Mouse (Mus musculus): ENCODE results near the gene Pnma5. TPM values are rescaled to one million over a fixed set of nuclear protein-coding genes. Genes with fewer than 3 reads are reported as not detected.

Gene Pnma5
- total RNA-seq, 1 experiment from 2014 or later: not detected

GRCm38 (mm10) chrX:72987520-72987905 lies 49.4 kb downstream of the Pnma5 start:
- no peak for ATAC-seq (replicated peaks; ENCODE audit: low read depth, poor library complexity, severe bottlenecking)

- peak; percentile 62 for ATAC-seq (replicated peaks; ENCODE audit: low read depth, poor library complexity, severe bottlenecking)
Measured at GRCm38 (mm10) chrX:72986841-72987519, 49.9 kb downstream of the Pnma5 start, which contains the start of gene Zfp185. TSS of gene Zfp185 (plus strand) at chrX:72987339.

DNA sequence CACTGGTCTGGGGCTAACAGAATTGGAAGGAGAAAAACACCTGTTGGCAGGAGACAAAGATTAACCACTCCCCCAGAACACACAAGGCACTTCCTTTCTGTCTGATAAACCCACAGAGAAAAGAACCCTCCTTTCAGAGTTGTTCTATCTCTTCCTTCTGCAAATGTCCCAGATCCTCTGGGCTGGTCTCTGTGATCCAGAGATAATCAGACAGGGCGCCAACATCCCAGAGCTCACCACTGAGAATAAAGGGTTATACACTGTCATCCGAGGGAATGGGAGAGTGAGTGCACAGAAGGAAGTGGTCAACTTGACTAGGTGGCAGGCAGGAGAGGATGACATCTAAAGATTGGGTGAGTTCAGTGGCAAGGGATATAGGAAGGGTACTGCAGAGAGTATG lies 51.3 kb downstream of the Pnma5 start:
- peak; percentile 40 for ATAC-seq (replicated peaks; ENCODE audit: low read depth, poor library complexity, severe bottlenecking)

Other genes starting within 250 kb of the Pnma5 start
- gene Gabrq, start 211.9 kb downstream of the Pnma5 start, total RNA-seq (2017): not detected in 2 replicates
- gene Cetn2, start 118.7 kb downstream of the Pnma5 start, total RNA-seq (2017): 112 and 130 TPM in 2 replicates
- gene Nsdhl, start 118.5 kb downstream of the Pnma5 start, total RNA-seq (2017): 13.9 and 14.2 TPM in 2 replicates
- 0.34 TPM in 1 of 2 replicates, not detected in the other for gene Zfp185, start 49.8 kb downstream of the Pnma5 start, total RNA-seq (2017)
- not detected in 2 replicates for gene Pnma3, start 27.7 kb upstream of the Pnma5 start, total RNA-seq (2017)
- gene Xlr4a, start 45.4 kb upstream of the Pnma5 start, total RNA-seq (2017): 11.7 and 42.1 TPM in 2 replicates
- gene Xlr3a, start 60.0 kb upstream of the Pnma5 start, total RNA-seq (2017): 4.1 and 8.2 TPM in 2 replicates
- gene Gm14685, start 79.9 kb upstream of the Pnma5 start, total RNA-seq (2017): not detected in 2 replicates
- not detected in 2 replicates for gene Xlr5b, start 111.7 kb upstream of the Pnma5 start, total RNA-seq (2017)
- not detected in 2 replicates for gene DXBay18, start 112.3 kb upstream of the Pnma5 start, total RNA-seq (2017)
- gene Spin2d, start 139.9 kb upstream of the Pnma5 start, total RNA-seq (2017): 1.1 TPM in 1 of 2 replicates, not detected in the other
- gene Xlr3b, start 155.1 kb upstream of the Pnma5 start, total RNA-seq (2017): 3.2 and 7.7 TPM in 2 replicates
- 20.1 and 36.6 TPM in 2 replicates for gene Xlr4b, start 177.2 kb upstream of the Pnma5 start, total RNA-seq (2017)
- 4.7 and 7.4 TPM in 2 replicates for gene F8a, start 191.2 kb upstream of the Pnma5 start, total RNA-seq (2017)
- 5.8 and 6.2 TPM in 2 replicates for gene Xlr4c, start 206.0 kb upstream of the Pnma5 start, total RNA-seq (2017)
- gene Xlr3c, start 228.3 kb upstream of the Pnma5 start, total RNA-seq (2017): not detected in 2 replicates

Data from common myeloid progenitor, adult 5-6 weeks (primary cell).